Mouse (Mus musculus): ENCODE data around the gene Crebrf. TPM values are rescaled to one million over a fixed set of nuclear protein-coding genes. Genes with fewer than 3 reads are reported as not detected.

Crebrf gene
- polyA plus RNA-seq, 1 experiment from 2014 or later, result 9.7 TPM

DNA sequence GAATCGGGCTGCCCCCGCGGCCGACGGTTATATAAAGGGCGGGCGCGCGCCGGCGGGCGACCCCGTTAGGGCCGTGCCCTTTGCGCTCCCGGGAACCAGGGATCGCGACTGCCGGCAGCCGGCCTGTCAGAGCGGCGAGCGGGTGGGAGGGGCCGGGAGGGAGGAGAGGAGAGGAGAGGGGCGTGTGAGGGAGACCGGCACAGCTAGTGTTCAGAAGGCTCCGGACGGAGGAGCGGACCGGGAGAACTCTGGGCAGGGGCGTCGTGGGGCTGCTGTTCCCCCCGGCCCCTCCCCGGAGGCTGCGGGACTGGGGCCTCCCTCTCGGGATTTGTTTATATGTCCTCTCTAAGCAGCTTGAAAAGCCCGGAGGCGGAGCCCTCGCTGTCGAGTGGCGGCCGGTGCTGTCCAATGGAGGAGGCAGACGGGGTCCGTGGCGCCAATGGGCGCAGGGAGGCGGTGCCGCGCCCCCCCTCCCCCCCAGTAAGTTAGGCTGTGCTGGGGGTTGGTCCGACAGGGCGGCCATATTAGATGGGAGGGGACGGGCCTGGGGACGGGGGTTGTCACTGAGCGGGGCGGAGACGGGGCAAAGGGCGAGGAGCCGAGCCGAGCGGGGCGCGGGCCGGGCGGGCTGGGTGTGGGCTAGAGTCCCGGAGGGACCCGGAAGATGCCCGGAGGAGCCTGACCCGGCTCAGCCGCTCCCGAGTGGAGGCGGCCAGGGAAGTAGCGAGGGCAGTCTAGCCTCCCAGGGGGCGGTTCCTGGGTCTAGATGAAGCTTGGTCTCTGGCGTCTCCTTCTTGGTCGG is 667 bp downstream of the Crebrf start:
- peak overlapping the region; percentile 77 for H3K4me2 ChIP-seq (ENCODE audit: low read length)
- H3K4me1 ChIP-seq (ENCODE audit: control insufficient read depth, insufficient read depth, low read length), result peaks cover 8% of the 10 kb centered on the region
- H3K9me3 ChIP-seq (replicated peaks; ENCODE audit: control insufficient read depth, low read length, poor library complexity, severe bottlenecking), result no peaks in the 10 kb centered on the region
- ATAC-seq, result peak; percentile 99
- H3K9ac ChIP-seq (ENCODE audit: low read depth, low read length), result peak overlapping the region; percentile 78
- H3K27me3 ChIP-seq (ENCODE audit: control insufficient read depth, insufficient read depth, low read depth, low read length), result no peaks in the 10 kb centered on the region
- under 1% methylated on average over 48 of the region's 75 CpGs for WGBS
- H3K27ac ChIP-seq (ENCODE audit: low read length), result peak overlapping the region; percentile 88
- H3K36me3 ChIP-seq (ENCODE audit: control insufficient read depth, insufficient read depth, low read length), result no peaks in the 10 kb centered on the region
- peak overlapping the region; percentile 94 for H3K4me3 ChIP-seq (ENCODE audit: low read depth, low read length)

DNA sequence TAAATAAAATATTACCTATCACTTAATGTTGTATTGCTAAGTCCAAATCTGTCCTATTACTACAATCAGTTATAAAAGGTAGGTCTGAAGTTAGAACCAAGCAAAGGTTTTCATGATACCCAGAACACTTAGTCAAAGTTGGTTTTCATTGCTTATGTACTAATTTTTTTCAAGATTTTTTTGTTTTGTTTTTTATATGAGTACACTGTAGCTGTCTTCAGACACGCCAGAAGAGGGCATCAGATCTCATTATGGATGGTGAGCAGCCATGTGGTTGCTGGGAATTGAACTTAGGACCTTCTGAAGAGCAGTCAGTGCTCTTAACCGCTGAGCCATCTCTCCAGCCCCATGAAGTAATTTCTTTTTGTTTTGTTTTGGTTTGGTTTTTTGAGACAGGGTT is 2.4 kb downstream of the Crebrf start:
- no peak overlapping the region for H3K4me3 ChIP-seq (ENCODE audit: low read depth, low read length)
- H3K27me3 ChIP-seq (ENCODE audit: control insufficient read depth, insufficient read depth, low read depth, low read length), result no peaks in the 10 kb centered on the region
- no peak overlapping the region for H3K27ac ChIP-seq (ENCODE audit: low read length)
- H3K9ac ChIP-seq (ENCODE audit: low read depth, low read length), result no peak overlapping the region
- no peak for ATAC-seq
- 69% methylated on average over 2 of the region's 2 CpGs for WGBS
- H3K9me3 ChIP-seq (replicated peaks; ENCODE audit: control insufficient read depth, low read length, poor library complexity, severe bottlenecking), result no peaks in the 10 kb centered on the region
- H3K4me1 ChIP-seq (ENCODE audit: control insufficient read depth, insufficient read depth, low read length), result peaks cover 8% of the 10 kb centered on the region
- no peak overlapping the region for H3K4me2 ChIP-seq (ENCODE audit: low read length)
- no peaks in the 10 kb centered on the region for H3K36me3 ChIP-seq (ENCODE audit: control insufficient read depth, insufficient read depth, low read length)

DNA sequence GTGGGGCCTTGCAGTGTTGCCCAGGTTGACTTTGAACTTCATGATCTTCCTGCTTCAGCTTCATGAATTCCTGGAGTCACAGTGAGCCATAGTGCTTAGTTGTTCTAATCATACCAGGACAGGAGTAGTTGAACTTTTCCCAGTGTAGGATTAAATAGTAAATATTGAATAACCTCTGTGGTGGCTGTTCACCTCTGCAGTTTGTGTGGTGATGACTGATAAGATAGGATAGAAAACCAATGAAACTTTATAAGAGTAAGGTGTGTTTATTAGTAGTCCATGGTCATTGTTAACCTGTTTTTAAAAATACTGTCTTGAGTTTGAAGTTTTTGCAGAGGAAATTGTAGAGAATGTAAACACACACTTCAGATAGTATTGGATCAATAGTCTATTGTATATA is 4.0 kb downstream of the Crebrf start:
- no peak overlapping the region for H3K27ac ChIP-seq (ENCODE audit: low read length)
- no peak overlapping the region for H3K4me3 ChIP-seq (ENCODE audit: low read depth, low read length)
- peaks cover 7% of the 10 kb centered on the region for H3K4me1 ChIP-seq (ENCODE audit: control insufficient read depth, insufficient read depth, low read length)
- H3K27me3 ChIP-seq (ENCODE audit: control insufficient read depth, insufficient read depth, low read depth, low read length), result no peaks in the 10 kb centered on the region
- no peak overlapping the region for H3K9ac ChIP-seq (ENCODE audit: low read depth, low read length)
- H3K36me3 ChIP-seq (ENCODE audit: control insufficient read depth, insufficient read depth, low read length), result no peaks in the 10 kb centered on the region
- H3K9me3 ChIP-seq (replicated peaks; ENCODE audit: control insufficient read depth, low read length, poor library complexity, severe bottlenecking), result no peaks in the 10 kb centered on the region
- H3K4me2 ChIP-seq (ENCODE audit: low read length), result no peak overlapping the region
- no peak for ATAC-seq

DNA sequence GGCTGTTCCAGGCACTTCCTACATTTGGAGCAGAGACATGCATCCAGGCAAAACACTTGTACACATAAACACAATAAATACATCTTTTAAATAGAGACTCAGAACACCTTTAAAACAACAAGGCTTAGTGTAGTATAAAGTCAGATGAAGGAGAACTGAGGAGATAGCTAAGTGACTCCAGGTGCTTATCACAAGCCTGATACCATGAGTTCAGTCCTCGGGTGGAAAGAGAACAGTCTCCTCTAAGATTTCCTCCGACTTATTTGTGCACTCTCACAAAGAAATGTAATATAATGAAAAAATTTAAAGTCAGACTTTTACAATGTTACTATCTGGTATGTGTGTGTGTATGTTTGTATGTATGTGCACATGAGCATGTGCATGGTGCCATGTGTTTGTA is 6.4 kb downstream of the Crebrf start:
- no peak overlapping the region for H3K4me3 ChIP-seq (ENCODE audit: low read depth, low read length)
- no peaks in the 10 kb centered on the region for H3K27me3 ChIP-seq (ENCODE audit: control insufficient read depth, insufficient read depth, low read depth, low read length)
- peaks cover under 1% of the 10 kb centered on the region; the same call in 1 of the 2 replicates for H3K4me1 ChIP-seq (ENCODE audit: control insufficient read depth, insufficient read depth, low read length)
- H3K36me3 ChIP-seq (ENCODE audit: control insufficient read depth, insufficient read depth, low read length), result no peaks in the 10 kb centered on the region
- ATAC-seq, result no peak
- H3K4me2 ChIP-seq (ENCODE audit: low read length), result no peak overlapping the region
- no peaks in the 10 kb centered on the region for H3K9me3 ChIP-seq (replicated peaks; ENCODE audit: control insufficient read depth, low read length, poor library complexity, severe bottlenecking)
- WGBS, result 77% methylated on average over 2 of the region's 2 CpGs
- no peak overlapping the region for H3K27ac ChIP-seq (ENCODE audit: low read length)
- no peak overlapping the region for H3K9ac ChIP-seq (ENCODE audit: low read depth, low read length)

DNA sequence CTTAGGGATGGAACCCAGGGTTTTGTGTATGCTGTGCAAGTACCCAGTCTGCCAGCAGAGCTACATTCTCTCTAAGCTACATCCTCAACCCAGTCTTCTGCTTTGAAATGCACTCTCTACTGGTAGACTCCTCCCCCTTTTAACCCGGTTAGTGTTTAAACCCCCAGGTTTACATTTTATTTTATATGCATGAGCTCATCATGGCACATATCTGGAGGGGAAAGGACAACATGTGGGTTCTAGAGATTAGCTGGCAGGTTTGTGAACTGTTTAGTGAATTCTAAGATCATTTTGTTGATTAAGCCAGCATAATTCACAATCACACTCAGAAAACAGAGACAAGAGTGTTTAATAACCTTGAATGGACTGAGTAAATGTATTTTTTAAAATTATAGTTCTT is 9.3 kb downstream of the Crebrf start:
- H3K4me1 ChIP-seq (ENCODE audit: control insufficient read depth, insufficient read depth, low read length), result no peaks in the 10 kb centered on the region
- H3K27ac ChIP-seq (ENCODE audit: low read length), result no peak overlapping the region
- WGBS, result 61% methylated on average over 1 of the region's 1 CpGs
- H3K4me2 ChIP-seq (ENCODE audit: low read length), result no peak overlapping the region
- H3K36me3 ChIP-seq (ENCODE audit: control insufficient read depth, insufficient read depth, low read length), result no peaks in the 10 kb centered on the region
- H3K9ac ChIP-seq (ENCODE audit: low read depth, low read length), result no peak overlapping the region
- no peak for ATAC-seq
- no peaks in the 10 kb centered on the region for H3K27me3 ChIP-seq (ENCODE audit: control insufficient read depth, insufficient read depth, low read depth, low read length)
- no peaks in the 10 kb centered on the region for H3K9me3 ChIP-seq (replicated peaks; ENCODE audit: control insufficient read depth, low read length, poor library complexity, severe bottlenecking)
- no peak overlapping the region for H3K4me3 ChIP-seq (ENCODE audit: low read depth, low read length)

DNA sequence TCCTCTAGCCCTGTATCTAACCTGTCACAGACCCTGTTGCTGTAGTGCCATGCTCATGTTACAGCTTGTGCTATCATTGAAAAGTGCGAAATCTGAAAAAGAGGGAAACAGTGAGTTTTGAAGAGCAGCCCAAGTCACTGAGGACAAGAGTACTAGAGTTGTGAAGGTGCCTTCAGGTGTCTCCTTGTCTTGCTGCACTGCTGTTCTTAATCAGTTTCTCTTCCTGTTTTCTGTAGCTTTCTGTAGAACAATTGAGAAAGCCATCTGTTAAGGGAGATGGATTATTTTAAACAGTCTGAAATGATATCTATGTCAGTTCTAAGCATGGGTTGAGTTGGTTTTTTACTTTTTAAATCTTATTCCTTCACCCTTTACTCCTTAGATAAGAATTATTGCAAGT is 11.2 kb downstream of the Crebrf start:
- WGBS, result 83% methylated on average over 1 of the region's 1 CpGs
- H3K27ac ChIP-seq (ENCODE audit: low read length), result no peak overlapping the region
- no peak overlapping the region for H3K9ac ChIP-seq (ENCODE audit: low read depth, low read length)
- H3K4me1 ChIP-seq (ENCODE audit: control insufficient read depth, insufficient read depth, low read length), result no peaks in the 10 kb centered on the region
- no peaks in the 10 kb centered on the region for H3K27me3 ChIP-seq (ENCODE audit: control insufficient read depth, insufficient read depth, low read depth, low read length)
- H3K4me3 ChIP-seq (ENCODE audit: low read depth, low read length), result no peak overlapping the region
- ATAC-seq, result no peak
- no peak overlapping the region for H3K4me2 ChIP-seq (ENCODE audit: low read length)
- no peaks in the 10 kb centered on the region for H3K36me3 ChIP-seq (ENCODE audit: control insufficient read depth, insufficient read depth, low read length)
- no peaks in the 10 kb centered on the region for H3K9me3 ChIP-seq (replicated peaks; ENCODE audit: control insufficient read depth, low read length, poor library complexity, severe bottlenecking)

DNA sequence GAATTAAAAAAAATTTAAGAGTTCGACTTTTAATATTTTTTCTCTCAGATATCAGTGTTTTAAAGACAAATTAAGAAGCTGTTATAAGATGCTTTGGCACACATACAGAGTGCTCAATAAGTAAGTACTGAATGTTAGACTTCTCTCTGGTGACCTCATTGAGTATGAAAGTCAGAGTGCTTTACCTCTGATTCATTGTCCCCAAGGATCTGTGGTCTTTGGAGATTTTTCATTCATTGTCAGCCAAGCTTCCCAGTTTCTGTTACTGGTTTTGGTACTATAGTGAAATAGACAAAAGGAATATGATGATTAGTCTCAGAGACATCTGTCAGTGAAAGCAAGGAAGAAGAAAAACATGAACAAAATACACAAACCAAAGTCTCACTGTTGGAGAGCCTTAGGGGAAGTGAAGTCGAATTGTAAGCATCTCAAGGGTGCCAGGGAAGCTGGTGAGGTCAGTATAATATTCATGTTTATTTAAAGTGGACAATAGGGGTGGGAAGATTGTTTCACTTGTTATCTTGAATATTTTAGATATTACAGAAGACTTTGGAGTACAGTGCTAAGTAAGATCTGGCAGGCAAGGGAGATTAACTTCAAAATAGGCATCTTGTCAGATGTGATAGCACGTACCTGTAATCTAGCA is 11.8 kb downstream of the Crebrf start:
- Histone ChIP-seq H3K4me3 (ENCODE audit: low read depth, low read length) (no peak overlapping the region), H3K36me3 (ENCODE audit: control insufficient read depth, insufficient read depth, low read length) (no peaks in the 10 kb centered on the region), H3K4me2 (ENCODE audit: low read length) (no peak overlapping the region), H3K9me3 (replicated peaks; ENCODE audit: control insufficient read depth, low read length, poor library complexity, severe bottlenecking) (no peaks in the 10 kb centered on the region), H3K27me3 (ENCODE audit: control insufficient read depth, insufficient read depth, low read depth, low read length) (no peaks in the 10 kb centered on the region), H3K27ac (ENCODE audit: low read length) (no peak overlapping the region), H3K4me1 (ENCODE audit: control insufficient read depth, insufficient read depth, low read length) (no peaks in the 10 kb centered on the region), H3K9ac (ENCODE audit: low read depth, low read length) (no peak overlapping the region)
- WGBS, result 68% methylated on average over 3 of the region's 3 CpGs
- ATAC-seq, result no peak

DNA sequence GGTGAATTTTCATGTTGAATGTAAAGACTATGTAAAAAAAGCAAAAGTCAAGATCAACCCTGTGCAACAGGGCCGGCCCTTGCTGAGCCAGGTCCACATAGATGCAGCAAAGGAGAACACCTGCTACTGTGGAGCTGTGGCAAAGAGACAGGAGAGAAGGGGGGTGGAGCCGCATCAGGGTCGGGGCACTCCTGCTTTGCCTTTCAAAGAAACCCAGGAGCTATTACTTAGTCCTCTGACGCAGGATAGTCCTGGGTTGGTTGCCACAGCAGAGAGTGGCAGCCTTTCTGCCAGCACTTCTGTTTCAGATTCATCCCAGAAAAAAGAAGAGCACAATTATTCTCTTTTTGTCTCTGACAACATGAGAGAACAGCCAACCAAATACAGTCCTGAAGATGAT is 27.1 kb downstream of the Crebrf start:
- H3K36me3 ChIP-seq (ENCODE audit: control insufficient read depth, insufficient read depth, low read length), result 0 out of 2 replicates have a peak, but pooled peaks cover 3% of the 10 kb centered on the region
- no peak overlapping the region for H3K9ac ChIP-seq (ENCODE audit: low read depth, low read length)
- no peaks in the 10 kb centered on the region for H3K9me3 ChIP-seq (replicated peaks; ENCODE audit: control insufficient read depth, low read length, poor library complexity, severe bottlenecking)
- H3K4me2 ChIP-seq (ENCODE audit: low read length), result no peak overlapping the region
- H3K27me3 ChIP-seq (ENCODE audit: control insufficient read depth, insufficient read depth, low read depth, low read length), result no peaks in the 10 kb centered on the region
- ATAC-seq, result no peak
- WGBS, result 54% methylated on average over 4 of the region's 4 CpGs
- no peak overlapping the region for H3K4me3 ChIP-seq (ENCODE audit: low read depth, low read length)
- H3K27ac ChIP-seq (ENCODE audit: low read length), result no peak overlapping the region
- H3K4me1 ChIP-seq (ENCODE audit: control insufficient read depth, insufficient read depth, low read length), result no peaks in the 10 kb centered on the region

DNA sequence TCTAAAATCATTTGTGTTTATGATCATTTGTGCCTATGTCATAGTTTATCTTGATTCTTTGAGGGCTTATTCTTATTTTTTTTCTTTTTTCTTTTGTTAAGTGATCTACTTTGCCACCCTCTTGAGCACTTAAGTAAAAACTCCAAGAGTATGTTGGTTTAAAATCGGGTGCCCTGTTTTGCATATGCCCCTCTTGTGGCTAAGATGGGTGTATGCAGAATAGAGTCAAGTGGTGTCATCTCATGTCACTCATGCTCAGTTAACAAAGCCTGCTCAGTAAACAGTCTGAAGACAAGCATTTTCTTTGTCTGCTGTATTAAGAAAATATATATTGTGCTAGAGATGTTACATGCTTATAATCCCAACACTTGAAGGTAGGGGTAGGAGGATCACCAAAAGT is 27.8 kb downstream of the Crebrf start:
- no peaks in the 10 kb centered on the region for H3K4me1 ChIP-seq (ENCODE audit: control insufficient read depth, insufficient read depth, low read length)
- WGBS, result 67% methylated on average over 1 of the region's 1 CpGs
- H3K27ac ChIP-seq (ENCODE audit: low read length), result no peak overlapping the region
- H3K9ac ChIP-seq (ENCODE audit: low read depth, low read length), result no peak overlapping the region
- H3K4me3 ChIP-seq (ENCODE audit: low read depth, low read length), result no peak overlapping the region
- H3K9me3 ChIP-seq (replicated peaks; ENCODE audit: control insufficient read depth, low read length, poor library complexity, severe bottlenecking), result no peaks in the 10 kb centered on the region
- ATAC-seq, result no peak
- H3K27me3 ChIP-seq (ENCODE audit: control insufficient read depth, insufficient read depth, low read depth, low read length), result no peaks in the 10 kb centered on the region
- no peak overlapping the region for H3K4me2 ChIP-seq (ENCODE audit: low read length)
- 0 out of 2 replicates have a peak, but pooled peaks cover 3% of the 10 kb centered on the region for H3K36me3 ChIP-seq (ENCODE audit: control insufficient read depth, insufficient read depth, low read length)

Measured in midbrain, embryonic 16.5 days (tissue).